Mouse (Mus musculus) C2C12 (cell line): Measurements from ENCODE around the gene D10Jhu81e.

Experiments
- CEBPB ChIP-seq: IDR thresholded peaks from one replicate; pipeline ENCODE4 v1.6.1; 2011; ENCODE audit warnings: low read depth, mild to moderate bottlenecking, control low read depth, moderate library complexity
- CTCF ChIP-seq: IDR thresholded peaks from one replicate; pipeline ENCODE4 v1.5.1; 2011; ENCODE audit not compliant: control insufficient read depth, insufficient read depth, insufficient read length
- FOSL1 ChIP-seq: IDR thresholded peaks from one replicate; pipeline ENCODE4 v1.8.0; 2011; ENCODE audit warnings: mild to moderate bottlenecking, low read length; ENCODE audit not compliant: poor library complexity, insufficient read depth, severe bottlenecking
- MAX ChIP-seq: IDR thresholded peaks from one replicate; pipeline ENCODE4 v1.6.1; 2011; ENCODE audit warnings: mild to moderate bottlenecking, control low read depth
- MYOD1 ChIP-seq: IDR thresholded peaks from one replicate; pipeline ENCODE4 v1.6.1; 2011; ENCODE audit warnings: low read depth; ENCODE audit not compliant: control insufficient read depth, insufficient read length
- USF1 ChIP-seq: IDR thresholded peaks from one replicate; pipeline ENCODE4 v1.6.1; 2011; ENCODE audit warnings: low read depth, mild to moderate bottlenecking, control low read depth, moderate library complexity

DNA sequence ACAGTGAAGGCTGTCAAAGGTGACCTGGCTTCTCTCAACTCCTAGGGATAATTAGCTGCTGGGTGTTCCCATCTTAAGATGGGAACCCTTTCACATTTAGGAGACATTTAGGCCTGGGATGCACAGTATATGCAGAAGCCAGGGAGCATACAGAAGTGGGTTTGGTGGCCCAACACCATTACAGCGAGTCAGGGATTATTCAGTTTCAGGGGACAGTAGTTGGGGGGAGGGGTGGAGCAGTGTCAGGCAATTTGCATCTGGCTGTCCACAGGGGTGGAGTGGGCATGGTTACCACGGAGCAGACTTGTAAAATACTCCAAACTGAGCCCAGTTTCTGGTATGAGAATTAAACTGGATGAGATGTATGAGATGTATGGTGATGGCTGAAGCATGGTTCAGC lies 863 bp upstream of the D10Jhu81e start:
- TF ChIP-seq CTCF (no peak), MAX (no peak), FOSL1 (no peak), CEBPB (no peak), USF1 (no peak), MYOD1 (no peak)
